Mouse (Mus musculus) small intestine, adult 2 months (tissue): ENCODE results near the gene Fbln1. TPM values are rescaled to one million over a fixed set of nuclear protein-coding genes. Genes with fewer than 3 reads are reported as not detected.

Source experiments
- H3K27ac ChIP-seq: fragments of 200-500 bp; 2 replicates; pipeline ENCODE4 v1.5.1; 2012; ENCODE audit warnings: low read depth, low read length, control low read depth, inconsistent platforms; ENCODE audit not compliant: insufficient read depth
- H3K27me3 ChIP-seq: fragments of 200-500 bp; 2 replicates; pipeline ENCODE4 v1.6.1; 2012; ENCODE audit warnings: mild to moderate bottlenecking, moderate library complexity, low read length, inconsistent platforms; ENCODE audit not compliant: control insufficient read depth, insufficient read depth
- H3K36me3 ChIP-seq: fragments of 200-500 bp; 2 replicates; pipeline ENCODE4 v1.6.1; 2012; ENCODE audit warnings: mild to moderate bottlenecking, low read length, control low read depth, inconsistent platforms; ENCODE audit not compliant: control insufficient read depth, insufficient read depth
- H3K4me1 ChIP-seq: fragments of 200-500 bp; 2 replicates; pipeline ENCODE4 v1.6.1; 2012; ENCODE audit warnings: low read length, inconsistent platforms, mixed read lengths; ENCODE audit not compliant: control insufficient read depth, insufficient read depth, insufficient read length
- H3K4me3 ChIP-seq: fragments of 200-500 bp; 2 replicates; pipeline ENCODE4 v1.5.1; 2012; ENCODE audit warnings: low read depth, mild to moderate bottlenecking, control low read depth, inconsistent platforms, low read length, moderate library complexity
- CTCF ChIP-seq: fragments of 200-500 bp; IDR thresholded peaks from 2 replicates; pipeline ENCODE4 v1.5.1; 2012; ENCODE audit warnings: low read depth, mild to moderate bottlenecking, control low read depth, inconsistent platforms, low read length, moderate library complexity, mixed read lengths; ENCODE audit not compliant: insufficient replicate concordance, insufficient read length; ENCODE audit errors: extremely low read depth
- POLR2A ChIP-seq: fragments of 200-500 bp; IDR thresholded peaks from 2 replicates; pipeline ENCODE4 v1.6.1; 2012; ENCODE audit warnings: low read depth, mild to moderate bottlenecking, control low read depth, inconsistent platforms, low read length, moderate library complexity
- WGBS: fragments of 180-500 bp; shearing (Covaris S2); methylation state at CpG from one replicate; pipeline ENCODE4 v1.1.7; 2018; 5-methylcytosine and 5-hydroxymethylcytosine counted together
- polyA plus RNA-seq: library from polyadenylated mRNA; depleted of rRNA; stranded (reverse); fragments of >200 nt; gene quantifications from 2 replicates; pipeline ENCODE4 v1.2.3, GENCODE M21; 2012

Fbln1 gene
- polyA plus RNA-seq, 1 experiment: 456 TPM

GRCm38 (mm10) chr15:85303976-85304375, 98.2 kb downstream of the Fbln1 start:
- Histone ChIP-seq H3K4me3 (no peak overlapping the region), H3K36me3 (no peaks in the 10 kb centered on the region), H3K4me1 (no peaks in the 10 kb centered on the region), H3K27me3 (no peaks in the 10 kb centered on the region), H3K27ac (no peak overlapping the region)
- WGBS: 89% methylated on average over 4 of the region's 4 CpGs
- TF ChIP-seq CTCF: no peak
- TF ChIP-seq POLR2A: no peak

- 94% methylated on average over 2 of the region's 2 CpGs for WGBS
Observed at GRCm38 (mm10) chr15:85307061-85307660, 101.4 kb downstream of the Fbln1 start.

GRCm38 (mm10) chr15:85311058-85311657, 105.4 kb downstream of the Fbln1 start:
- no peaks in the 10 kb centered on the region; the same call in 1 of the 2 replicates for H3K27me3 ChIP-seq
- H3K4me3 ChIP-seq: no peak overlapping the region
- no peaks in the 10 kb centered on the region for H3K36me3 ChIP-seq
- no peak for TF ChIP-seq POLR2A
- TF ChIP-seq CTCF: no peak
- H3K4me1 ChIP-seq: no peaks in the 10 kb centered on the region
- 29% methylated on average over 10 of the region's 10 CpGs for WGBS
- H3K27ac ChIP-seq: no peak overlapping the region

More at GRCm38 (mm10) chr15:85307061-85307660, 101.4 kb downstream of the Fbln1 start:
- no peaks in the 10 kb centered on the region for H3K4me1 ChIP-seq
- no peaks in the 10 kb centered on the region for H3K27me3 ChIP-seq
- no peaks in the 10 kb centered on the region for H3K36me3 ChIP-seq
- TF ChIP-seq CTCF (no peak), POLR2A (no peak)
- no peak overlapping the region for H3K27ac ChIP-seq
- no peak overlapping the region for H3K4me3 ChIP-seq

- Histone ChIP-seq H3K4me3 (no peak overlapping the region), H3K27ac (no peak overlapping the region), H3K27me3 (no peaks in the 10 kb centered on the region; the same call in 1 of the 2 replicates), H3K36me3 (no peaks in the 10 kb centered on the region), H3K4me1 (no peaks in the 10 kb centered on the region)
- TF ChIP-seq CTCF (peak; percentile 93; the same call in 1 of the 2 replicates), POLR2A (no peak)
- WGBS: 42% methylated on average over 12 of the region's 13 CpGs
Observed at GRCm38 (mm10) chr15:85315378-85316025, 109.8 kb downstream of the Fbln1 start.

- Histone ChIP-seq H3K4me1 (no peaks in the 10 kb centered on the region), H3K27me3 (no peaks in the 10 kb centered on the region; the same call in 1 of the 2 replicates), H3K36me3 (no peaks in the 10 kb centered on the region), H3K27ac (no peak overlapping the region), H3K4me3 (no peak overlapping the region)
- WGBS: 40% methylated on average over 14 of the region's 14 CpGs
- TF ChIP-seq CTCF (no peak), POLR2A (no peak)
Observed at GRCm38 (mm10) chr15:85316342-85317140, 110.8 kb downstream of the Fbln1 start.

GRCm38 (mm10) chr15:85319924-85320668, 114.3 kb downstream of the Fbln1 start:
- H3K4me3 ChIP-seq: no peak overlapping the region
- H3K4me1 ChIP-seq: no peaks in the 10 kb centered on the region
- H3K36me3 ChIP-seq: no peaks in the 10 kb centered on the region
- H3K27ac ChIP-seq: no peak overlapping the region
- WGBS: 83% methylated on average over 11 of the region's 11 CpGs
- H3K27me3 ChIP-seq: no peaks in the 10 kb centered on the region; the same call in 1 of the 2 replicates
- TF ChIP-seq CTCF (no peak), POLR2A (no peak)
